Mouse (Mus musculus): ENCODE results near the gene Slc7a6os. TPM values are rescaled to one million over a fixed set of nuclear protein-coding genes. Genes with fewer than 3 reads are reported as not detected.

Slc7a6os gene
- total RNA-seq, 2 experiments from 2014 or later: 9.0 to 9.6 TPM

GRCm38 (mm10) chr8:106169934-106170480 lies 40.7 kb downstream of the Slc7a6os start:
- peak overlapping the region; percentile 90 for H3K27ac ChIP-seq
- DNase-seq: no peak
- intact Hi-C loops (cut with DNase I): no loop called here
- peak overlapping the region; percentile 90 for H3K4me3 ChIP-seq
- no peak for TF ChIP-seq CTCF (IDR thresholded peaks at IDR 0.05)

- no peak for TF ChIP-seq CTCF (IDR thresholded peaks at IDR 0.05)
- intact Hi-C loops (cut with DNase I): no loop called here
- peak overlapping the region; percentile 90 for H3K27ac ChIP-seq
- DNase-seq: peak; percentile 54
- peak overlapping the region; percentile 90 for H3K4me3 ChIP-seq
Observed at GRCm38 (mm10) chr8:106169017-106169933, 41.5 kb downstream of the Slc7a6os start.

- Histone ChIP-seq H3K27ac (peak within 1 kb of the TSS; percentile 90), H3K4me3 (peak within 1 kb of the TSS; percentile 90)
- peak; percentile 93 for DNase-seq
- intact Hi-C loops (cut with DNase I): no loop called here
- TF ChIP-seq CTCF (IDR thresholded peaks at IDR 0.05): peak; percentile 21; the same call in 1 of the 2 replicates
Observed at GRCm38 (mm10) chr8:106168356-106169016, 42.2 kb downstream of the Slc7a6os start, which contains the start of gene Slc7a6. Slc7a6 (plus strand) TSS chr8:106168857.

GRCm38 (mm10) chr8:106165460-106165859 lies 45.3 kb downstream of the Slc7a6os start:
- H3K27ac ChIP-seq: peak overlapping the region; percentile 12; the same call in 1 of the 2 replicates
- intact Hi-C loops (cut with DNase I): no loop called here
- no peak overlapping the region for H3K4me3 ChIP-seq
- TF ChIP-seq CTCF (IDR thresholded peaks at IDR 0.05): peak; percentile 85
- peak; percentile 76 for DNase-seq

GRCm38 (mm10) chr8:106163251-106163650 lies 47.5 kb downstream of the Slc7a6os start:
- intact Hi-C loops (cut with DNase I): no loop called here
- Histone ChIP-seq H3K4me3 (no peak overlapping the region), H3K27ac (no peak overlapping the region)
- no peak for TF ChIP-seq CTCF (IDR thresholded peaks at IDR 0.05)
- no peak for DNase-seq

- Histone ChIP-seq H3K4me3 (no peak overlapping the region), H3K27ac (peak overlapping the region; percentile 84; the same call in 1 of the 2 replicates)
- intact Hi-C loops (cut with DNase I): loop anchor here (5.0 kb wide), 1 partner anchor 37 kb away; no protein-coding TSS in a partner anchor
- no peak for TF ChIP-seq CTCF (IDR thresholded peaks at IDR 0.05)
- no peak for DNase-seq
Observed at GRCm38 (mm10) chr8:106159876-106160275, 50.9 kb downstream of the Slc7a6os start.

- no peak for TF ChIP-seq CTCF (IDR thresholded peaks at IDR 0.05)
- H3K27ac ChIP-seq: peak overlapping the region; percentile 84
- H3K4me3 ChIP-seq: peak overlapping the region; percentile 30
- intact Hi-C loops (cut with DNase I): loop anchor here (5.0 kb wide), 1 partner anchor 39 kb away; no protein-coding TSS in a partner anchor
- peak; percentile 75 for DNase-seq
Observed at GRCm38 (mm10) chr8:106158381-106158780, 52.4 kb downstream of the Slc7a6os start.

- DNase-seq: no peak
- Histone ChIP-seq H3K27ac (peak overlapping the region; percentile 84; the same call in 1 of the 2 replicates), H3K4me3 (no peak overlapping the region)
- intact Hi-C loops (cut with DNase I): loop anchor here (5.0 kb wide), 1 partner anchor 40 kb away; no protein-coding TSS in a partner anchor
- TF ChIP-seq CTCF (IDR thresholded peaks at IDR 0.05): no peak
Observed at GRCm38 (mm10) chr8:106157419-106157818, 53.3 kb downstream of the Slc7a6os start.

GRCm38 (mm10) chr8:106152876-106153275 lies 57.9 kb downstream of the Slc7a6os start:
- no peak for TF ChIP-seq CTCF (IDR thresholded peaks at IDR 0.05)
- intact Hi-C loops (cut with DNase I): no loop called here
- DNase-seq: no peak
- H3K4me3 ChIP-seq: no peak overlapping the region
- H3K27ac ChIP-seq: no peak overlapping the region

GRCm38 (mm10) chr8:106151041-106151440 lies 59.7 kb downstream of the Slc7a6os start:
- DNase-seq: no peak
- peak overlapping the region; percentile 90 for H3K4me3 ChIP-seq
- intact Hi-C loops (cut with DNase I): no loop called here
- no peak for TF ChIP-seq CTCF (IDR thresholded peaks at IDR 0.05)
- peak overlapping the region; percentile 86 for H3K27ac ChIP-seq

Other genes with a start within 250 kb of the Slc7a6os start
- 10 to 100 TPM in 1 of 2 experiments, 1 to 10 TPM in 1; 9.1 to 14.3 TPM for gene Slc12a4, start 244.8 kb downstream of the Slc7a6os start, total RNA-seq (2021)
- gene Dpep3, start 231.5 kb downstream of the Slc7a6os start, total RNA-seq (2021): under 1 TPM in 1 of 2 experiments, not detected in 1; 0.17 TPM
- gene Dus2, start 219.6 kb downstream of the Slc7a6os start, total RNA-seq (2021): 10 to 100 TPM in 1 of 2 experiments, 1 to 10 TPM in 1; 9.0 to 11.5 TPM
- gene Dpep2nb, start 205.0 kb downstream of the Slc7a6os start, total RNA-seq (2021): not detected
- gene Ddx28, start 199.1 kb downstream of the Slc7a6os start, total RNA-seq (2021): 10 to 100 TPM; 10.4 to 10.7 TPM
- 10 to 100 TPM; 24.9 to 28.7 TPM for gene Nfatc3, start 152.1 kb downstream of the Slc7a6os start, total RNA-seq (2021)
- not detected for gene Esrp2, start 74.0 kb downstream of the Slc7a6os start, total RNA-seq (2021)
- 1 to 10 TPM; 3.5 TPM for gene Pla2g15, start 60.5 kb downstream of the Slc7a6os start, total RNA-seq (2021)
- gene Slc7a6, start 42.1 kb downstream of the Slc7a6os start, total RNA-seq (2021): 10 to 100 TPM; 10.5 to 11.5 TPM
- 10 to 100 TPM; 27.5 to 29.8 TPM for gene Prmt7, start within 50 bp of the Slc7a6os start, total RNA-seq (2021)
- 1 to 10 TPM in 1 of 2 experiments, under 1 TPM in 1; 0.79 to 1.9 TPM for gene Smpd3, start 127.1 kb upstream of the Slc7a6os start, total RNA-seq (2021)
- 1 to 10 TPM; 1.2 to 1.7 TPM for gene Zfp90, start 204.4 kb upstream of the Slc7a6os start, total RNA-seq (2021)

Measured in gastrocnemius, adult 2 months (tissue).